In genomic region chr2:180120292-180120761, GRCm38 (mm10) we compare ENCODE assay signal across 8 mouse cellular contexts. TPM values are rescaled to one million over a fixed set of nuclear protein-coding genes. Genes with fewer than 3 reads are reported as not detected.
DNase-seq lines count a peak whose midpoint lies in the region; ATAC-seq and TF ChIP-seq lines count a peak whose summit lies in the region.

No protein-coding gene starts in this region.

- no peak for TF ChIP-seq RAD21 in CH12.LX (IDR thresholded peaks at IDR 0.05; ENCODE audit: low read depth, low read length)

- H3K9ac ChIP-seq in heart, adult 2 months (ENCODE audit: low read depth, low read length): peak overlapping the region; percentile 84
- H3K9ac ChIP-seq in CH12.LX (ENCODE audit: insufficient read depth, low read depth): peak overlapping the region; percentile 75

- peak overlapping the region; percentile 81 for H3K4me3 ChIP-seq in heart, adult 2 months
- H3K4me3 ChIP-seq in CH12.LX (replicated peaks in 1 of 3; ENCODE audit: low read depth in 2 of 3, low read length in 2 of 3, poor library complexity in 1 of 3): peak overlapping the region; percentile 69 to 94 (median 93)
- H3K4me3 ChIP-seq in hindbrain, embryonic 10.5 days: peak overlapping the region; percentile 95

- peaks cover 20% of the 10 kb centered on the region for H3K4me1 ChIP-seq in heart, adult 2 months (ENCODE audit: control insufficient read depth, insufficient read depth, low read length)
- H3K4me1 ChIP-seq in CH12.LX (ENCODE audit: control insufficient read depth in 1 of 2, insufficient read depth in 2 of 2): peaks cover 14 to 28% of the 10 kb centered on the region in 2 experiments
- peaks cover 52% of the 10 kb centered on the region for H3K4me1 ChIP-seq in hindbrain, embryonic 10.5 days (replicated peaks)

- TF ChIP-seq CTCF in heart, adult 2 months (IDR thresholded peaks at IDR 0.05): no peak
- TF ChIP-seq CTCF in CH12.LX (conservative IDR thresholded peaks at IDR 0.05 in 1 of 2, IDR thresholded peaks at IDR 0.05 in 1 of 2; ENCODE audit: low read depth in 2 of 2, low read length in 2 of 2): no peak

- peaks cover 5% of the 10 kb centered on the region; the same call in 1 of the 2 replicates for H3K79me2 ChIP-seq in heart, adult 2 months (replicated peaks; ENCODE audit: control insufficient read depth, insufficient read depth, low read length)
- H3K79me2 ChIP-seq in CH12.LX (replicated peaks; ENCODE audit: control insufficient read depth, extremely low read depth, insufficient read depth, poor library complexity, severe bottlenecking): peaks cover 3% of the 10 kb centered on the region

- 30% methylated on average over 5 of the region's 5 CpGs for WGBS in heart, adult 2 months
- WGBS in hindbrain, embryonic 10.5 days: 80% methylated on average over 5 of the region's 5 CpGs

- in situ Hi-C loops in CH12.LX (cut with MboI; ENCODE audit: low pct_ligation_motif_present, low pct_unique_long_range_greater_than_20kb, low sequenced_read_pairs): no loop called here

- intact Hi-C loops in heart, adult 2 months (cut with DNase I): no loop called here

- peak overlapping the region; percentile 91 for H3K4me2 ChIP-seq in CH12.LX (ENCODE audit: insufficient read depth, low read depth, poor library complexity, severe bottlenecking)

- H3K27me3 ChIP-seq in heart, adult 2 months (ENCODE audit: control insufficient read depth, insufficient read depth, low read length): no peaks in the 10 kb centered on the region
- H3K27me3 ChIP-seq in CH12.LX (replicated peaks): peaks cover 30% of the 10 kb centered on the region
- 0 out of 2 replicates have a peak, but pooled peaks cover 4% of the 10 kb centered on the region for H3K27me3 ChIP-seq in hindbrain, embryonic 10.5 days (ENCODE audit: insufficient read depth, poor library complexity, severe bottlenecking)

- peak; percentile 38 for ATAC-seq in megakaryocyte, adult 5-6 weeks (ENCODE audit: poor library complexity, severe bottlenecking)

- DNase-seq in heart, adult 2 months: no peak
- no peak for DNase-seq in heart, adult 9 months (ENCODE audit: low spot score in 2 of 2)
- peak; percentile 15 for DNase-seq in CH12.LX (ENCODE audit: extremely low read depth)
- no peak for DNase-seq in hindbrain, embryonic 10.5 days (ENCODE audit: low spot score)
- no peak for DNase-seq in layer of hippocampus, adult 11-12 months (ENCODE audit: low spot score)
- DNase-seq in urinary bladder, postnatal 4 days (ENCODE audit: low spot score in 2 of 2): no peak
- DNase-seq in retina, embryonic 14.5 days (ENCODE audit: low spot score): no peak

- no peak for TF ChIP-seq POLR2A in heart, adult 2 months (IDR thresholded peaks at IDR 0.05; ENCODE audit: insufficient read depth, low read depth, low read length)
- TF ChIP-seq POLR2A in CH12.LX (IDR thresholded peaks at IDR 0.05; ENCODE audit: low read depth, low read length): no peak

- no peak for TF ChIP-seq EP300 in heart, adult 2 months (IDR thresholded peaks at IDR 0.05; ENCODE audit: insufficient read depth, low read depth, low read length)
- TF ChIP-seq EP300 in CH12.LX (IDR thresholded peaks at IDR 0.05; ENCODE audit: low read length): 0 out of 2 replicates have a peak, but pooled peaks have one; percentile 15

- peak overlapping the region; percentile 85; the same call in 1 of the 2 replicates for H3K27ac ChIP-seq in heart, adult 2 months
- no peak overlapping the region for H3K27ac ChIP-seq in CH12.LX (ENCODE audit: insufficient read depth, low read depth)
- no peak overlapping the region for H3K27ac ChIP-seq in hindbrain, embryonic 10.5 days

- H3K36me3 ChIP-seq in heart, adult 2 months (ENCODE audit: control insufficient read depth, insufficient read depth, low read length): no peaks in the 10 kb centered on the region
- H3K36me3 ChIP-seq in CH12.LX (replicated peaks in 1 of 2; ENCODE audit: control insufficient read depth in 1 of 2, insufficient read depth in 1 of 2, low read length in 1 of 2): peaks cover 3 to 14% of the 10 kb centered on the region in 2 experiments
- H3K36me3 ChIP-seq in hindbrain, embryonic 10.5 days: peaks cover 15% of the 10 kb centered on the region

- no peaks in the 10 kb centered on the region for H3K9me3 ChIP-seq in CH12.LX (replicated peaks; ENCODE audit: low read length)
- no peaks in the 10 kb centered on the region for H3K9me3 ChIP-seq in hindbrain, embryonic 10.5 days

- dilution Hi-C loops in CH12.LX (cut with MboI; ENCODE audit: extremely low pct_ligation_motif_present, extremely low pct_unique_long_range_greater_than_20kb, low sequenced_read_pairs): no loop called here

TF ChIP-seq in CH12.LX, 34 proteins besides CTCF, POLR2A, EP300 and RAD21:
- TF ChIP-seq ZNF384 (IDR thresholded peaks at IDR 0.05; ENCODE audit: low read depth, low read length) (peak; percentile 90), SIN3A (IDR thresholded peaks at IDR 0.05; ENCODE audit: low read length) (0 out of 2 replicates have a peak, but pooled peaks have one; percentile 33), MYC (IDR thresholded peaks at IDR 0.05; ENCODE audit: low read depth, low read length) (no peak), NRF1 (IDR thresholded peaks at IDR 0.05; ENCODE audit: low read depth, low read length) (no peak), PAX5 (IDR thresholded peaks at IDR 0.05; ENCODE audit: low read length) (no peak), JUND (conservative IDR thresholded peaks at IDR 0.05; ENCODE audit: low read depth, low read length) (no peak), POLR2AphosphoS2 (IDR thresholded peaks at IDR 0.05; ENCODE audit: low read depth, low read length) (no peak), CHD1 (IDR thresholded peaks at IDR 0.05; ENCODE audit: low read depth, low read length) (no peak), TBP (conservative IDR thresholded peaks at IDR 0.05; ENCODE audit: low read depth, low read length) (no peak), ZMIZ1 (IDR thresholded peaks at IDR 0.05; ENCODE audit: low read depth, low read length) (no peak), MAX (IDR thresholded peaks at IDR 0.05; ENCODE audit: low read length) (no peak), USF1 (IDR thresholded peaks at IDR 0.05; ENCODE audit: low read depth, low read length) (no peak), ZC3H11A (IDR thresholded peaks at IDR 0.05; ENCODE audit: low read depth, low read length) (no peak), MXI1 (IDR thresholded peaks at IDR 0.05; ENCODE audit: low read depth, low read length) (no peak), CHD2 (IDR thresholded peaks at IDR 0.05; ENCODE audit: low read length) (no peak), GABPA (IDR thresholded peaks at IDR 0.05; ENCODE audit: insufficient replicate concordance, low read depth, low read length) (no peak)

RNA-seq across cellular contexts. Expression of gene Osbpl2, which starts 1.2 kb away (rescaled TPM):
- 10 to 100 TPM; 31.8 to 36.4 TPM for total RNA-seq in heart, adult 2 months (2021)
- 27.6 and 38.5 TPM in 2 replicates for polyA plus RNA-seq in heart, adult 2 months (2012; rRNA removed)
- 11.4 and 12.0 TPM in 2 replicates for total RNA-seq in CH12.LX (2012; rRNA removed)
- total RNA-seq in CH12.LX (2014; rRNA removed): 12.8 and 13.4 TPM in 2 replicates
- polyA plus RNA-seq in CH12.LX (2012; ENCODE audit: insufficient read length, low read depth): 15.6 and 16.9 TPM in 2 replicates
- 29.0 and 42.2 TPM in 2 replicates for polyA plus RNA-seq in hindbrain, embryonic 10.5 days (2016; fragmentation: Nextera tagmentation; extraction: Ambion mirVana)
- total RNA-seq in megakaryocyte, adult 5-6 weeks (2015): 22.0 and 23.2 TPM in 2 replicates
- 39.8 and 62.2 TPM in 2 replicates for total RNA-seq in megakaryocyte, adult 5-6 weeks (2017)

RNA-seq across cellular contexts. Expression of gene Hrh3, which starts 16.0 kb away (rescaled TPM):
- total RNA-seq in heart, adult 2 months (2021): under 1 TPM in 1 of 2 experiments, not detected in 1; 0.21 TPM
- polyA plus RNA-seq in heart, adult 2 months (2012; rRNA removed): 0.06 TPM in 1 of 2 replicates, not detected in the other
- total RNA-seq in CH12.LX (2012; rRNA removed) (not detected in 2 replicates), CH12.LX (2014; rRNA removed) (not detected in 2 replicates)
- polyA plus RNA-seq in CH12.LX (2012; ENCODE audit: insufficient read length, low read depth): not detected in 2 replicates
- polyA plus RNA-seq in hindbrain, embryonic 10.5 days (2016; fragmentation: Nextera tagmentation; extraction: Ambion mirVana): 1.5 and 4.2 TPM in 2 replicates
- total RNA-seq in megakaryocyte, adult 5-6 weeks (2015): 0.04 TPM in 1 of 2 replicates, not detected in the other
- total RNA-seq in megakaryocyte, adult 5-6 weeks (2017): not detected in 2 replicates

RNA-seq across cellular contexts. Expression of gene Mtg2, which starts 49.9 kb away (rescaled TPM):
- total RNA-seq in heart, adult 2 months (2021): 10 to 100 TPM; 27.1 to 30.8 TPM
- polyA plus RNA-seq in heart, adult 2 months (2012; rRNA removed): 23.2 and 32.0 TPM in 2 replicates
- total RNA-seq in CH12.LX (2012; rRNA removed): 24.7 and 31.8 TPM in 2 replicates
- total RNA-seq in CH12.LX (2014; rRNA removed): 24.1 and 26.5 TPM in 2 replicates
- polyA plus RNA-seq in CH12.LX (2012; ENCODE audit: insufficient read length, low read depth): 23.5 and 28.6 TPM in 2 replicates
- 33.9 TPM in 2 replicates for polyA plus RNA-seq in hindbrain, embryonic 10.5 days (2016; fragmentation: Nextera tagmentation; extraction: Ambion mirVana)
- 3.3 and 4.9 TPM in 2 replicates for total RNA-seq in megakaryocyte, adult 5-6 weeks (2015)
- 4.5 and 6.6 TPM in 2 replicates for total RNA-seq in megakaryocyte, adult 5-6 weeks (2017)

RNA-seq across cellular contexts. Expression of gene Adrm1, which starts 51.0 kb away (rescaled TPM):
- total RNA-seq in heart, adult 2 months (2021): 10 to 100 TPM; 79.2 to 89.0 TPM
- polyA plus RNA-seq in heart, adult 2 months (2012; rRNA removed): 56.6 and 76.0 TPM in 2 replicates
- total RNA-seq in CH12.LX (2012; rRNA removed) (116 and 167 TPM in 2 replicates), CH12.LX (2014; rRNA removed) (107 and 127 TPM in 2 replicates)
- 121 and 148 TPM in 2 replicates for polyA plus RNA-seq in CH12.LX (2012; ENCODE audit: insufficient read length, low read depth)
- polyA plus RNA-seq in hindbrain, embryonic 10.5 days (2016; fragmentation: Nextera tagmentation; extraction: Ambion mirVana): 278 and 297 TPM in 2 replicates
- 55.7 and 58.0 TPM in 2 replicates for total RNA-seq in megakaryocyte, adult 5-6 weeks (2015)
- total RNA-seq in megakaryocyte, adult 5-6 weeks (2017): 32.0 and 39.1 TPM in 2 replicates
